Mouse (Mus musculus): ENCODE measurements at regions not wholly inside any gene's neighbourhood (a gene's known extent, or its start where the extent isn't known, plus 50 kb on each side); places are given as distances from the start of the nearest gene placed in this dataset.

DNA sequence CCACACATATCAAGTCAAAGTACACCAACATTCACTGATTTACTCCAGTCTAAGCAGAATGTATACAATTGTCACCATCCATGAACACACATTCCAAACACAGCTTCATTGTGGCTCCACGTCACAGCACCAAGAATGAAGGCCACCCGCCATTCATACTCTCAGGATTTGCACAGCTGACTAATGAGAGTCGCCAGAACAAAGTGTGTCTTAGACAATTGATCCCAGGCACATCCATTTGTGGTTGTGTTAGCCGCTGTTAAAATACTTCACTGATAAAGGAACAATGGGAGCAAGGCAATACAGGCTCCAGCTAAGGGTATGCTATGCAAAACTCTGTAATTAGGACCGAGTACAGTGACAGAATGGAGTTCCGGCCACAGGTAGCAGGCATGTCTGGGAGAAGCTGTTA, 85.9 kb upstream of the Tmprss15 start:
- Histone ChIP-seq H3K27ac (ENCODE audit: low read depth, low read length) (peak overlapping the region; percentile 57), H3K9me3 (ENCODE audit: low read length) (no peaks in the 10 kb centered on the region), H3K4me1 (ENCODE audit: insufficient read depth, low read length) (peaks cover 5% of the 10 kb centered on the region; the same call in 1 of the 2 replicates), H3K36me3 (ENCODE audit: insufficient read depth, low read length) (no peaks in the 10 kb centered on the region), H3K9ac (replicated peaks; ENCODE audit: low read length, poor library complexity, severe bottlenecking) (no peak overlapping the region), H3K27me3 (ENCODE audit: insufficient read depth, low read length) (no peaks in the 10 kb centered on the region), H3K4me2 (ENCODE audit: low read depth, low read length, poor library complexity, severe bottlenecking) (peak overlapping the region; percentile 39), H3K4me3 (ENCODE audit: low read depth, low read length) (peak overlapping the region; percentile 14; the same call in 1 of the 2 replicates)
- WGBS, result 32% methylated on average over 6 of the region's 6 CpGs
- TF ChIP-seq CTCF (IDR thresholded peaks at IDR 0.05), result no peak
- ATAC-seq (ENCODE audit: low FRiP score) (peak; percentile 61), DNase-seq (ENCODE audit: low spot score) (no peak)

DNA sequence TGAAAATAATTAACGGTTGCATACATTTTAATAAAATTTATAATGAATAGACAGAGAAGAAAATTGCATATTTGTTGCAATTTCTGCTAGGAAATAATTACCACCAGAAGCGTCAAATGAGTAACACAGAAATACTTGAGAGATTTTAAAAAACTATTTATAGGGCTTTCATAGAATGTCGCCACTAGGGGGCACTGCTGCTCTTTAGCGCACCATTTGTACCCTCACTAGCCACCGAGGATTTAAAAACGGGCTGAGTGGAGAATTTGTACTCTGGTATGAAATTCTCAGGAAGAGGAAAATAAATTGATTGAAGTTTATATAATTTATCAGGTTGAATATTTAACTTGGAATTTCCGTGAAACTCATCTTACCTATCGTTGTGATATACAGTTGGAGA, 77.3 kb upstream of the Tmprss15 start:
- H3K27me3 ChIP-seq (ENCODE audit: insufficient read depth, low read length), result no peaks in the 10 kb centered on the region
- H3K4me3 ChIP-seq (ENCODE audit: low read depth, low read length), result no peak overlapping the region
- no peaks in the 10 kb centered on the region for H3K9me3 ChIP-seq (ENCODE audit: low read length)
- peak; percentile 91 for DNase-seq (ENCODE audit: low spot score)
- ATAC-seq (ENCODE audit: low FRiP score), result no peak
- H3K9ac ChIP-seq (replicated peaks; ENCODE audit: low read length, poor library complexity, severe bottlenecking), result no peak overlapping the region
- H3K36me3 ChIP-seq (ENCODE audit: insufficient read depth, low read length), result no peaks in the 10 kb centered on the region
- 10% methylated on average over 8 of the region's 8 CpGs for WGBS
- H3K27ac ChIP-seq (ENCODE audit: low read depth, low read length), result no peak overlapping the region
- TF ChIP-seq CTCF (IDR thresholded peaks at IDR 0.05), result peak; percentile 91
- H3K4me2 ChIP-seq (ENCODE audit: low read depth, low read length, poor library complexity, severe bottlenecking), result no peak overlapping the region
- no peaks in the 10 kb centered on the region; the same call in 1 of the 2 replicates for H3K4me1 ChIP-seq (ENCODE audit: insufficient read depth, low read length)

DNA sequence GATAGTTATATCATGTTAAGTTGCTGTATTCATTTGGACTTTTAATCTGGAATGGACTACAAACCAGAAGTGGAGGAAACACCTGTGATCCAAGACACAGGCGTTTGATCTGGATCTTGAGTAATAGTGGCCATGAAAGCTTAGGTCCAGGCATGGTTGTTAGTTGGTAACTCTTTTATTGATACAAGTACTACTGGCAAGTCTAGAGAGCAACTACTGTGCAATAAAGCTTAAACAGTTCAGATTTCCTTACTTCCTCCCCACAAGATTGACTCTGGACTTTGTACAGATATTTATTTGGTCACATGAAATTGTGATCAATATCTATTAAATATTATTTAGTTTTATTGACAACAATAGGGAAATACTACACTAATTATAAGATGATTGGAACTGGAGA, 51.9 kb upstream of the Tmprss15 start:
- 84% methylated on average over 1 of the region's 1 CpGs for WGBS
- no peak for ATAC-seq (ENCODE audit: low FRiP score)
- no peak for DNase-seq (ENCODE audit: low spot score)

More for the DNA sequence above, 51.9 kb upstream of the Tmprss15 start:
- H3K27ac ChIP-seq (ENCODE audit: low read depth, low read length), result no peak overlapping the region
- TF ChIP-seq CTCF (IDR thresholded peaks at IDR 0.05), result no peak
- H3K27me3 ChIP-seq (ENCODE audit: insufficient read depth, low read length), result no peaks in the 10 kb centered on the region
- no peaks in the 10 kb centered on the region for H3K4me1 ChIP-seq (ENCODE audit: insufficient read depth, low read length)
- no peak overlapping the region for H3K9ac ChIP-seq (replicated peaks; ENCODE audit: low read length, poor library complexity, severe bottlenecking)
- no peaks in the 10 kb centered on the region for H3K9me3 ChIP-seq (ENCODE audit: low read length)
- H3K4me3 ChIP-seq (ENCODE audit: low read depth, low read length), result no peak overlapping the region
- no peaks in the 10 kb centered on the region for H3K36me3 ChIP-seq (ENCODE audit: insufficient read depth, low read length)
- no peak overlapping the region for H3K4me2 ChIP-seq (ENCODE audit: low read depth, low read length, poor library complexity, severe bottlenecking)

Data from midbrain, postnatal 0 days (tissue).